Mouse (Mus musculus): ENCODE data around the gene Ablim2. TPM values are rescaled to one million over a fixed set of nuclear protein-coding genes. Genes with fewer than 3 reads are reported as not detected.
A peak's percentile ranks its signal among the peaks of the same experiment; 100 is the strongest.

The Ablim2 gene
- polyA plus RNA-seq, 1 experiment, result 3.4 TPM

DNA sequence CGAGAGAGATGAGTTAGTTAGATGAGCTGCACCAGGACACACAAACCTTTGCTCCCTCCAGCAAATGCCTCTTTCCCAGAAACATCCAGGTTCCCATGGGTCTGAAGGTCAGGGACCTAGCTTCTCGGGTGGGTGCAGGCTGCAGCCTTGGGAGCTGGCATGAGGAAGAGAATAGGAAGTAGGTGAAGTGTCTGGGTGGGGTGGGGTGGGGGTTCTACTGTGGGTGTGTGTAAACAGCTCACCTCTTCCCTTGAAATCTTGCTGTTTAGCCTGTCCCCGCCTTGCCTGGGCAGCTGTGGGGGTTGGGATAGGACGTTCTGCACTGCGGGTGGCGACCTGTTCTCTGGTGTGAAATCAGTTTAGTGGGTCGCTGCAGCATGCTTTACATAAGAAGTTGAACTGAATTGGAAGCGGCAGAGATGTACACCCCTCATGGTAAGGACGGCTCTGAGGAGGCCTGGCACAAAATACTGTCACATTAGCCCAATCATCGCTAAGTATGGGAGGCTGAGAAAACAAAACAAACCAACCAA lies 25.0 kb downstream of the Ablim2 start:
- Histone ChIP-seq H3K4me1 (ENCODE audit: control insufficient read depth, insufficient read depth, low read length) (no peaks in the 10 kb centered on the region), H3K4me3 (ENCODE audit: insufficient read depth, low read length) (no peak overlapping the region), H3K27ac (ENCODE audit: insufficient read depth, low read depth, low read length) (no peak overlapping the region)
- TF ChIP-seq CTCF (IDR thresholded peaks at IDR 0.05; ENCODE audit: low read depth, low read length) (no peak), POLR2A (IDR thresholded peaks at IDR 0.05; ENCODE audit: borderline replicate concordance, low read depth, low read length) (no peak)

GRCm38 (mm10) chr5:35785853-35786252 lies 28.2 kb downstream of the Ablim2 start:
- TF ChIP-seq CTCF (IDR thresholded peaks at IDR 0.05; ENCODE audit: low read depth, low read length) (no peak), POLR2A (IDR thresholded peaks at IDR 0.05; ENCODE audit: borderline replicate concordance, low read depth, low read length) (no peak)
- Histone ChIP-seq H3K27ac (ENCODE audit: insufficient read depth, low read depth, low read length) (no peak overlapping the region), H3K4me3 (ENCODE audit: insufficient read depth, low read length) (no peak overlapping the region), H3K4me1 (ENCODE audit: control insufficient read depth, insufficient read depth, low read length) (no peaks in the 10 kb centered on the region)

DNA sequence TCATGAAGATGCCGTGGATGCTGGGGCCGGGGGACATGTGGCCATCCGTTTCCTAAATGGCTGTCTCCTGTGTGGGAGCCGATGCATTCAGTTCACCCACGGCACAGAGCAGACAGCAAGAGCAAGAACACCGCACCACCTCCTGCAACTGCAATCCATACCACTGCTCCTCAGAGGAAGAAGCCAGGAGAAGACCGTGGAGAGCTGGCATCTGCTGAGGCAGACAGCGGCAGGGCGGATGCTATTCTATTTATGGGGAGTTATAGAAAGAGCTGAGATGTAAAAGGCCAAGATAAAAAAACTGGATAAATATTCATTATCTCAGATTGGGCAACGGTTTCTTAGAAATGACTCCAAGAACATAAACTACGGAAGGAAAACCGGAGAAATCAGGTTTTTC lies 30.2 kb downstream of the Ablim2 start:
- no peak for TF ChIP-seq POLR2A (IDR thresholded peaks at IDR 0.05; ENCODE audit: borderline replicate concordance, low read depth, low read length)
- no peak for TF ChIP-seq CTCF (IDR thresholded peaks at IDR 0.05; ENCODE audit: low read depth, low read length)
- no peak overlapping the region for H3K4me3 ChIP-seq (ENCODE audit: insufficient read depth, low read length)
- no peak overlapping the region for H3K27ac ChIP-seq (ENCODE audit: insufficient read depth, low read depth, low read length)
- no peaks in the 10 kb centered on the region for H3K4me1 ChIP-seq (ENCODE audit: control insufficient read depth, insufficient read depth, low read length)

DNA sequence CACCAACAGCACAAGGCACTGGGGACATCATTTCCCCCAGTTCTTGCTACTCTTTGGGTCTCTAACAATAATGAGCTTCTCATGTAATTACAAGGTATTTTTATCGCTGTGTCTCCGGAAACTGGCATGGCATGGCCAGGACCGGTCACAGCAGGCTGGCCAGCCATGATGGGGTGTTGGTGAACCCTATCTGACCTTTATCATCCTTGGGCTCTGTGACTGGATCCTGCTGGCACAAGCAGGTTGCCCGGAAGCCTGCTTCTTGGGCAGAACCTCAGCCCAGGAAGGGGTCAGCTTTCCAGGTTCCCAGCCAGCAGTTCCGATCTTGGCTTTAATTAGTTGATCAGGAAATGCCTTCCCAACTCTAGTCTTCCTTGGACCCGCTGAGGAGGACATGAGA lies 31.0 kb downstream of the Ablim2 start:
- H3K4me1 ChIP-seq (ENCODE audit: control insufficient read depth, insufficient read depth, low read length), result no peaks in the 10 kb centered on the region
- TF ChIP-seq CTCF (IDR thresholded peaks at IDR 0.05; ENCODE audit: low read depth, low read length), result no peak
- TF ChIP-seq POLR2A (IDR thresholded peaks at IDR 0.05; ENCODE audit: borderline replicate concordance, low read depth, low read length), result no peak
- H3K27ac ChIP-seq (ENCODE audit: insufficient read depth, low read depth, low read length), result no peak overlapping the region
- H3K4me3 ChIP-seq (ENCODE audit: insufficient read depth, low read length), result no peak overlapping the region

DNA sequence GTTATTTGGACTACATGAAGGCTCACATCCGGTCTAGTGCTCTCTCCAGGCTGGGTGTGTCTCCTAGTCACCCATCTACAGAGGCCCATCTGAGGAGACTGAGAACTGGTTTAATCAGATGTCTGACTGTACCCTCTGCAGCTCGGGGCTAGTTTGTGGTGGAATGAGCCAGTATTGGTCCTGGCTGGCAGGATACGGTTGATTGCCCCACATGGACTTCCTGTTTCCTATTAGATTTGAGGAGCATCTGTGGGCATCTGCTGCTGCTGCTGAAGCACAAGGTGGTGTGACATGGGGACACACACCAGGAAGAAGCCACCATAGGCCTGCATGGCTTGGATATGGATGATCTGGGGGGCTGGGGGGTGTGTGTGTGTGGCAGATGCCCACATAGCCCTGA lies 32.0 kb downstream of the Ablim2 start:
- Histone ChIP-seq H3K4me1 (ENCODE audit: control insufficient read depth, insufficient read depth, low read length) (no peaks in the 10 kb centered on the region), H3K4me3 (ENCODE audit: insufficient read depth, low read length) (no peak overlapping the region), H3K27ac (ENCODE audit: insufficient read depth, low read depth, low read length) (no peak overlapping the region)
- no peak for TF ChIP-seq CTCF (IDR thresholded peaks at IDR 0.05; ENCODE audit: low read depth, low read length)
- TF ChIP-seq POLR2A (IDR thresholded peaks at IDR 0.05; ENCODE audit: borderline replicate concordance, low read depth, low read length), result no peak

DNA sequence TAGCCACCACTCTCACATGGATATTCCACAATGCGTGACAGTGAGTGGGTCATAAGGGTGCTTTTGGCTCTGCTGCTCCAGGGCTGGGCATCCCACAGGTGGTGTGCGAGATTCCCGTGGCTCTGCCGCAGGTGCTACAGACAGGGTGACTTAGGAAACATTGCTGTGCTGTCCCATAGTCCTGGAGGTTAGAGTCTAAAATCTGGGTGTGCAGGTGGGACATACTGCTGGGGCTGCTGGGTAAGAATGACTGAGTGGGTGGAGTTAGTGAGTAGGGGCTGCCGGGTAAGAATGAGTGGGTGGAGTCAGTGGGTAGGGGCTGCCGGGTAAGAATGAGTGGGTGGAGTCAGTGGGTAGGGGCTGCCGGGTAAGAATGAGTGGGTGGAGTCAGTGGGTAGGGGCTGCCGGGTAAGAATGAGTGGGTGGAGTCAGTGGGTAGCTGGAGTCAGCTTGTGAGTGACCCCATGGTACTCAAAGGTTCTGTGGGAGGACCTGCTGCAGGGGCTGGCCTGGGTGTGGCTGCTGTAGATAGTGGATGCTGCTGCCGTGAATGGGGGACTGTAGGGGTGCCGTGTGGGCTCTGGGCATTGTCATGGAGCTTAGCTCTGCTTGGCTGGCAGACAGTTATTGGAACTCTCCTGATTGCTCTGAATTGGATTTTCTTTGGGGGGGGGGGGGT lies 32.8 kb downstream of the Ablim2 start:
- no peak for TF ChIP-seq POLR2A (IDR thresholded peaks at IDR 0.05; ENCODE audit: borderline replicate concordance, low read depth, low read length)
- no peak for TF ChIP-seq CTCF (IDR thresholded peaks at IDR 0.05; ENCODE audit: low read depth, low read length)
- Histone ChIP-seq H3K4me1 (ENCODE audit: control insufficient read depth, insufficient read depth, low read length) (no peaks in the 10 kb centered on the region), H3K4me3 (ENCODE audit: insufficient read depth, low read length) (no peak overlapping the region)

DNA sequence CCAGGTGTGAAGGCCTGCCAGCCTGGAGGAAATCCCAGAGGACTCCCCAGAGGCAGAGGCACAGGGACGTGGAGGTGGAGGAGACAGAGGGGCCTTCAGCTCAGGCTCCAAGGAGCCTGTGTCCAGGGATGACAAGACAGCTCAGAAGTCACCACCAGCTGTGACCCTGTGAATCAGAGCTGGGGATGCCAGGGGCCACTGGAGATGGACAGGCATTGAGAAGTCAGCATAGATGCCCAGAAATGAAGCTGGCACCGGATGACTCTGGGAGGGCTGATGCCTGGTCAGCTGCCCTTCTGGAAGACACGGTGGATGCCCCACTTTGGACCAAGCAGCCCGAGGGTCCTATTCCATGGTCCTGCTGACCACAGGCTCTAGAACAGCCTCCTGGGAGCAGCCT lies 36.3 kb downstream of the Ablim2 start:
- H3K27ac ChIP-seq (ENCODE audit: insufficient read depth, low read depth, low read length), result no peak overlapping the region
- no peak for TF ChIP-seq CTCF (IDR thresholded peaks at IDR 0.05; ENCODE audit: low read depth, low read length)
- H3K4me1 ChIP-seq (ENCODE audit: control insufficient read depth, insufficient read depth, low read length), result no peaks in the 10 kb centered on the region
- no peak overlapping the region for H3K4me3 ChIP-seq (ENCODE audit: insufficient read depth, low read length)

More for the DNA sequence above, 32.8 kb downstream of the Ablim2 start:
- no peak overlapping the region for H3K27ac ChIP-seq (ENCODE audit: insufficient read depth, low read depth, low read length)

- H3K4me3 ChIP-seq (ENCODE audit: insufficient read depth, low read length), result no peak overlapping the region
- TF ChIP-seq POLR2A (IDR thresholded peaks at IDR 0.05; ENCODE audit: borderline replicate concordance, low read depth, low read length) (no peak), CTCF (IDR thresholded peaks at IDR 0.05; ENCODE audit: low read depth, low read length) (no peak)
Observed at GRCm38 (mm10) chr5:35794942-35795341, 37.3 kb downstream of the Ablim2 start.

GRCm38 (mm10) chr5:35795481-35796048 lies 37.9 kb downstream of the Ablim2 start:
- TF ChIP-seq CTCF (IDR thresholded peaks at IDR 0.05; ENCODE audit: low read depth, low read length) (peak; percentile 81), POLR2A (IDR thresholded peaks at IDR 0.05; ENCODE audit: borderline replicate concordance, low read depth, low read length) (no peak)
- Histone ChIP-seq H3K4me1 (ENCODE audit: control insufficient read depth, insufficient read depth, low read length) (no peaks in the 10 kb centered on the region), H3K4me3 (ENCODE audit: insufficient read depth, low read length) (no peak overlapping the region), H3K27ac (ENCODE audit: insufficient read depth, low read depth, low read length) (no peak overlapping the region)

More at GRCm38 (mm10) chr5:35794942-35795341, 37.3 kb downstream of the Ablim2 start:
- no peaks in the 10 kb centered on the region for H3K4me1 ChIP-seq (ENCODE audit: control insufficient read depth, insufficient read depth, low read length)
- no peak overlapping the region for H3K27ac ChIP-seq (ENCODE audit: insufficient read depth, low read depth, low read length)

DNA sequence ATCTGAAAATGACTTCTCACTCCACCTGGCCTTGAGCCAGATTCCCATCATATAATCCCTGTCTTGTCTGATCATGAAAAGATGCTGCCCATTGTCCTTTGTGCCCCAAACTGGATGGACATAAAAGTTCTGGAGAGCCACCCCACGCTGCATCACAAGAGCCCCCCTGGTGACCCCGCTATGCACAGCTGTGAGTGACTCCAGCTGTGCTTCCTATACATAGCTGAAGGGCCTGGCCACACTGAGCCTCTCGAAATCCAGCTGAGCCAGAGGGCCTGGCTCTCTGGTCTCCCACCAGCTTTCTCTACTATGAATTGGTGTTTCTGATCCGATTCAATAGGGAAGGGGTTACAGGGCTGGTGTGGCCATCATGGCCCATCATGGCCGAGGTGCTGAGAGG lies 38.5 kb downstream of the Ablim2 start:
- Histone ChIP-seq H3K27ac (ENCODE audit: insufficient read depth, low read depth, low read length) (no peak overlapping the region), H3K4me1 (ENCODE audit: control insufficient read depth, insufficient read depth, low read length) (no peaks in the 10 kb centered on the region), H3K4me3 (ENCODE audit: insufficient read depth, low read length) (no peak overlapping the region)
- TF ChIP-seq POLR2A (IDR thresholded peaks at IDR 0.05; ENCODE audit: borderline replicate concordance, low read depth, low read length) (no peak), CTCF (IDR thresholded peaks at IDR 0.05; ENCODE audit: low read depth, low read length) (no peak)
